Mouse (Mus musculus) stomach, embryonic 16.5 days (tissue): ENCODE measurements at regions not wholly inside any gene's neighbourhood (a gene's known extent, or its start where the extent isn't known, plus 50 kb on each side); places are given as distances from the start of the nearest gene placed in this dataset.
A peak's percentile ranks its signal among the peaks of the same experiment; 100 is the strongest.

ENCODE experiments used
- ATAC-seq: fragments of 200-750 bp; cut with Nextera tagmentation; 2 replicates; pipeline ENCODE4 v1.8.0; 2017; ENCODE audit warnings: moderate number of reproducible peaks, moderate TSS enrichment; ENCODE audit not compliant: insufficient read depth, low FRiP score
- H3K27ac ChIP-seq: fragments of 300-500 bp; sonication (generic); 2 replicates; pipeline ENCODE4 v1.5.1; 2014; ENCODE audit warnings: low read length
- H3K27me3 ChIP-seq: fragments of 300-500 bp; sonication (generic); 2 replicates; pipeline ENCODE4 v1.6.1; 2014; ENCODE audit warnings: low read length, control low read depth, mixed read lengths; ENCODE audit not compliant: control insufficient read depth, insufficient read depth
- H3K36me3 ChIP-seq: fragments of 300-500 bp; sonication (generic); 2 replicates; pipeline ENCODE4 v1.6.1; 2014; ENCODE audit warnings: low read length; ENCODE audit not compliant: control insufficient read depth, insufficient read depth
- H3K4me1 ChIP-seq: fragments of 300-500 bp; sonication (generic); 2 replicates; pipeline ENCODE4 v1.6.1; 2014; ENCODE audit warnings: low read length, control low read depth, mixed read lengths; ENCODE audit not compliant: control insufficient read depth, insufficient read depth
- H3K4me2 ChIP-seq: fragments of 300-500 bp; sonication (generic); 2 replicates; pipeline ENCODE4 v1.6.1; 2014; ENCODE audit warnings: low read depth, low read length, mixed read lengths
- H3K4me3 ChIP-seq: fragments of 300-500 bp; sonication (generic); replicated peaks from 2 replicates; pipeline ENCODE4 v1.5.1; 2014; ENCODE audit warnings: mild to moderate bottlenecking, low read length
- H3K9ac ChIP-seq: fragments of 300-500 bp; sonication (generic); 2 replicates; pipeline ENCODE4 v1.6.1; 2014; ENCODE audit warnings: low read length
- H3K9me3 ChIP-seq: fragments of 300-500 bp; sonication (generic); replicated peaks from 2 replicates; pipeline ENCODE4 v1.6.1; 2016; ENCODE audit warnings: low read length, control low read depth; ENCODE audit not compliant: control insufficient read depth
- WGBS: fragments of 180-500 bp; shearing (Covaris S2); extraction: QIAGEN DNeasy Blood & Tissue Kit; methylation state at CpG from one replicate; pipeline ENCODE4 v1.1.7; 2014; 5-methylcytosine and 5-hydroxymethylcytosine counted together

GRCm38 (mm10) chr5:119978096-119978715 is 138.1 kb upstream of the Rbm19 start:
- peaks cover 4% of the 10 kb centered on the region; the same call in 1 of the 2 replicates for H3K4me1 ChIP-seq
- H3K4me3 ChIP-seq: no peak overlapping the region
- H3K27ac ChIP-seq: no peak overlapping the region
- no peak overlapping the region for H3K4me2 ChIP-seq
- H3K9me3 ChIP-seq: no peaks in the 10 kb centered on the region
- no peak overlapping the region for H3K9ac ChIP-seq
- H3K36me3 ChIP-seq: no peaks in the 10 kb centered on the region
- 21% methylated on average over 10 of the region's 10 CpGs for WGBS
- no peaks in the 10 kb centered on the region for H3K27me3 ChIP-seq
- ATAC-seq: no peak

- peaks cover 4% of the 10 kb centered on the region; the same call in 1 of the 2 replicates for H3K4me1 ChIP-seq
- WGBS: 50% methylated on average over 17 of the region's 18 CpGs
- no peak overlapping the region for H3K27ac ChIP-seq
- no peaks in the 10 kb centered on the region for H3K9me3 ChIP-seq
- no peaks in the 10 kb centered on the region for H3K36me3 ChIP-seq
- no peak overlapping the region for H3K4me3 ChIP-seq
- H3K4me2 ChIP-seq: no peak overlapping the region
- ATAC-seq: 0 out of 2 replicates have a peak, but pooled peaks have one; percentile 21
- no peak overlapping the region for H3K9ac ChIP-seq
- H3K27me3 ChIP-seq: no peaks in the 10 kb centered on the region
Observed at GRCm38 (mm10) chr5:119981111-119981807, 135.0 kb upstream of the Rbm19 start.

- Histone ChIP-seq H3K4me1 (peaks cover 4% of the 10 kb centered on the region; the same call in 1 of the 2 replicates), H3K9ac (no peak overlapping the region), H3K27me3 (no peaks in the 10 kb centered on the region), H3K4me3 (no peak overlapping the region), H3K36me3 (no peaks in the 10 kb centered on the region), H3K27ac (no peak overlapping the region), H3K9me3 (no peaks in the 10 kb centered on the region), H3K4me2 (no peak overlapping the region)
- no peak for ATAC-seq
- 67% methylated on average over 7 of the region's 7 CpGs for WGBS
Observed at GRCm38 (mm10) chr5:119984206-119984605, 132.1 kb upstream of the Rbm19 start.

- no peaks in the 10 kb centered on the region for H3K4me1 ChIP-seq
- no peak for ATAC-seq
- 67% methylated on average over 3 of the region's 3 CpGs for WGBS
- H3K9ac ChIP-seq: no peak overlapping the region
- no peaks in the 10 kb centered on the region for H3K27me3 ChIP-seq
- H3K27ac ChIP-seq: no peak overlapping the region
- H3K36me3 ChIP-seq: no peaks in the 10 kb centered on the region
- H3K4me3 ChIP-seq: no peak overlapping the region
- no peaks in the 10 kb centered on the region for H3K9me3 ChIP-seq
- no peak overlapping the region for H3K4me2 ChIP-seq
Observed at GRCm38 (mm10) chr5:119992130-119992529, 124.1 kb upstream of the Rbm19 start.

- Histone ChIP-seq H3K4me1 (no peaks in the 10 kb centered on the region), H3K27me3 (no peaks in the 10 kb centered on the region), H3K27ac (no peak overlapping the region), H3K4me2 (no peak overlapping the region), H3K36me3 (no peaks in the 10 kb centered on the region), H3K9me3 (no peaks in the 10 kb centered on the region), H3K4me3 (no peak overlapping the region), H3K9ac (no peak overlapping the region)
- 92% methylated on average over 1 of the region's 1 CpGs for WGBS
- no peak for ATAC-seq
Observed at GRCm38 (mm10) chr5:119995726-119996125, 120.5 kb upstream of the Rbm19 start.

GRCm38 (mm10) chr5:120005696-120006469 is 110.4 kb upstream of the Rbm19 start:
- H3K9ac ChIP-seq: no peak overlapping the region

GRCm38 (mm10) chr5:120007738-120008137 is 108.5 kb upstream of the Rbm19 start:
- no peaks in the 10 kb centered on the region for H3K9me3 ChIP-seq
- no peaks in the 10 kb centered on the region for H3K4me1 ChIP-seq
- ATAC-seq: no peak
- no peak overlapping the region for H3K27ac ChIP-seq
- WGBS: 65% methylated on average over 6 of the region's 6 CpGs
- H3K27me3 ChIP-seq: no peaks in the 10 kb centered on the region
- no peak overlapping the region for H3K9ac ChIP-seq
- H3K4me3 ChIP-seq: no peak overlapping the region
- no peak overlapping the region for H3K4me2 ChIP-seq
- H3K36me3 ChIP-seq: no peaks in the 10 kb centered on the region

More at GRCm38 (mm10) chr5:120005696-120006469, 110.4 kb upstream of the Rbm19 start:
- Histone ChIP-seq H3K27ac (no peak overlapping the region), H3K9me3 (no peaks in the 10 kb centered on the region), H3K27me3 (no peaks in the 10 kb centered on the region), H3K4me2 (no peak overlapping the region), H3K36me3 (no peaks in the 10 kb centered on the region), H3K4me3 (no peak overlapping the region), H3K4me1 (no peaks in the 10 kb centered on the region)
- no peak for ATAC-seq
- WGBS: 78% methylated on average over 6 of the region's 6 CpGs

GRCm38 (mm10) chr5:120008306-120008705 is 108.0 kb upstream of the Rbm19 start:
- Histone ChIP-seq H3K36me3 (no peaks in the 10 kb centered on the region), H3K4me2 (no peak overlapping the region), H3K9ac (no peak overlapping the region), H3K27ac (no peak overlapping the region), H3K9me3 (no peaks in the 10 kb centered on the region), H3K27me3 (no peaks in the 10 kb centered on the region), H3K4me1 (no peaks in the 10 kb centered on the region), H3K4me3 (no peak overlapping the region)
- 63% methylated on average over 9 of the region's 9 CpGs for WGBS
- ATAC-seq: no peak

- 16% methylated on average over 10 of the region's 10 CpGs for WGBS
Observed at GRCm38 (mm10) chr5:120015417-120015816, 100.8 kb upstream of the Rbm19 start.

More at GRCm38 (mm10) chr5:120015417-120015816, 100.8 kb upstream of the Rbm19 start:
- H3K4me3 ChIP-seq: no peak overlapping the region
- H3K4me2 ChIP-seq: no peak overlapping the region
- H3K27me3 ChIP-seq: no peaks in the 10 kb centered on the region
- no peaks in the 10 kb centered on the region for H3K9me3 ChIP-seq
- no peak for ATAC-seq
- H3K4me1 ChIP-seq: no peaks in the 10 kb centered on the region
- no peak overlapping the region for H3K27ac ChIP-seq
- H3K9ac ChIP-seq: no peak overlapping the region
- H3K36me3 ChIP-seq: no peaks in the 10 kb centered on the region
